Mouse (Mus musculus): ENCODE data around the gene Trim31. TPM values are rescaled to one million over a fixed set of nuclear protein-coding genes. Genes with fewer than 3 reads are reported as not detected.
"Not testable (repeated sequence)": the region's sequence is repeated elsewhere in the genome, so short reads cannot be mapped to it uniquely, and the experiment has no call there.

The Trim31 gene
- polyA plus RNA-seq, 1 experiment = not detected

DNA sequence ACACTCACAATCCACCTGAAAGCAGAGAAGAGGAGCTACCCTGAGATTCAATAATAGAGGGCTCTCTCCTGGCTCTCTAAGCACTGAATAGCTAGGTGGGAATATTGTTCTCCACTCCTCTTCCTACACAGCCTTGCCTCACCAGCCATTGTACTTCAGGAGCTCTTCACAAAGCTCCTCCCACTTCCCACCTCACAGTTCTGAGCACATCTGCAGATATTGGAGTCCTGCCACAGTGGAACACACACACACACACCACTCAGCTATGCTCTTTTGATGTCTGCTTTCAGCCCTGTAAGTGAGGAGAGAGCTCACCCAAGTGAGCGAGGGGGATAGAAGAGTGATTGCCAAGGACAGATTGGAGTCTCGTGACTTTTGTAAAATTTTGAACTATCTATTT, 14.6 kb upstream of the Trim31 start:
- no peak overlapping the region for H3K4me3 ChIP-seq (ENCODE audit: insufficient read depth, low read depth, low read length)
- no peaks in the 10 kb centered on the region for H3K4me1 ChIP-seq (ENCODE audit: control insufficient read depth, insufficient read depth, insufficient read length, low read length)
- H3K27ac ChIP-seq (replicated peaks; ENCODE audit: low read depth, low read length) = no peak overlapping the region

GRCm38 (mm10) chr17:36885132-36885790, 12.7 kb upstream of the Trim31 start:
- H3K4me1 ChIP-seq (ENCODE audit: control insufficient read depth, insufficient read depth, insufficient read length, low read length) = no peaks in the 10 kb centered on the region
- H3K4me3 ChIP-seq (ENCODE audit: insufficient read depth, low read depth, low read length) = no peak overlapping the region
- H3K27ac ChIP-seq (replicated peaks; ENCODE audit: low read depth, low read length) = no peak overlapping the region

GRCm38 (mm10) chr17:36890073-36890903, 7.6 kb upstream of the Trim31 start, which contains the start of gene Trim40:
Gene Trim40, minus strand, starts transcription at chr17:36890123.
- H3K4me3 ChIP-seq (ENCODE audit: insufficient read depth, low read depth, low read length) = no peak within 1 kb of the TSS
- no peak within 1 kb of the TSS for H3K27ac ChIP-seq (replicated peaks; ENCODE audit: low read depth, low read length)
- H3K4me1 ChIP-seq (ENCODE audit: control insufficient read depth, insufficient read depth, insufficient read length, low read length) = no peaks in the 10 kb centered on the region

- H3K4me3 ChIP-seq (ENCODE audit: insufficient read depth, low read depth, low read length); H3K27ac ChIP-seq (replicated peaks; ENCODE audit: low read depth, low read length); H3K4me1 ChIP-seq (ENCODE audit: control insufficient read depth, insufficient read depth, insufficient read length, low read length): not testable (repeated sequence)
Observed at GRCm38 (mm10) chr17:36891496-36891895, 6.4 kb upstream of the Trim31 start.

DNA sequence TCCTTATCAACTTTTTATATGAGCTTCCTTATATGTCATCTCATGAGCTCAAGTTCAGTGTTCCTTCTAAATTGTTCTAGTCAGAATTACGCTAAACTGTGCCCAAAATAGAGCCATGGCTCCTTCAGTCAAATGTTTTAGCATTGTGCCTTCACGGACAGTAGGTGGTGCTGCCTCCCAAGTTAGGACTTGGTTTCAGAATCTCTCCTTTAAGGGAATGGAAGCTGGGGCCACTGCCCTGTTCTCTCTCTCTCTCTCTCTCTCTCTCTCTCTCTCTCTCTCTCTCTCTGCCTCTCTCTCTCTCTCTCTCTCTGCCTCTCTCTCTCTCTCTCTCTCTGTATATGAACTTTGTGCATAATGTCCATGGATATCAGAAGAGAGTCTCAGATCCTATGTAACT, 5.6 kb upstream of the Trim31 start:
- H3K27ac ChIP-seq (replicated peaks; ENCODE audit: low read depth, low read length) = no peak overlapping the region
- H3K4me3 ChIP-seq (ENCODE audit: insufficient read depth, low read depth, low read length) = no peak overlapping the region
- no peaks in the 10 kb centered on the region for H3K4me1 ChIP-seq (ENCODE audit: control insufficient read depth, insufficient read depth, insufficient read length, low read length)

DNA sequence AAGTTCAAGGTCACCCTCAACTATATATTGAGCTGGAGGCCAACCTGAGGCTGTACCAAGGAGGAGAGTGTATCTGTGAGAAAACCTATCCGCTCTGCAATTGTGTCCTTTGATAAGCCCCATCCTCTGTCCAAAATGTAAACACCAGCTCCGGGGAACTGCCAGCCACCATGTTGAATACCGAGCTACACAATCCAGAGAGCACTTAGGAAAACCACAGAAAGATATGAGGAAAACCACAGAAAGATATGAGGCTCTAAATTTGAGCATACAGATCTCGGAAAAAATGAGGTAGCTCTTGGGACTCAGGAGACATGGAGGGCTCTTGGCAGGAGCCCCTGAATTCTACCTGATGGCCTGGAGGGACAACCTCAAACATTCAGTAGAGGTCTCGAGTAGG, 4.5 kb upstream of the Trim31 start:
- H3K4me1 ChIP-seq (ENCODE audit: control insufficient read depth, insufficient read depth, insufficient read length, low read length) = no peaks in the 10 kb centered on the region
- no peak overlapping the region for H3K27ac ChIP-seq (replicated peaks; ENCODE audit: low read depth, low read length)
- H3K4me3 ChIP-seq (ENCODE audit: insufficient read depth, low read depth, low read length) = no peak overlapping the region

- H3K4me1 ChIP-seq (ENCODE audit: control insufficient read depth, insufficient read depth, insufficient read length, low read length) = no peaks in the 10 kb centered on the region
- no peak overlapping the region for H3K27ac ChIP-seq (replicated peaks; ENCODE audit: low read depth, low read length)
- no peak overlapping the region for H3K4me3 ChIP-seq (ENCODE audit: insufficient read depth, low read depth, low read length)
Observed at GRCm38 (mm10) chr17:36896583-36896982, 1.3 kb upstream of the Trim31 start.

DNA sequence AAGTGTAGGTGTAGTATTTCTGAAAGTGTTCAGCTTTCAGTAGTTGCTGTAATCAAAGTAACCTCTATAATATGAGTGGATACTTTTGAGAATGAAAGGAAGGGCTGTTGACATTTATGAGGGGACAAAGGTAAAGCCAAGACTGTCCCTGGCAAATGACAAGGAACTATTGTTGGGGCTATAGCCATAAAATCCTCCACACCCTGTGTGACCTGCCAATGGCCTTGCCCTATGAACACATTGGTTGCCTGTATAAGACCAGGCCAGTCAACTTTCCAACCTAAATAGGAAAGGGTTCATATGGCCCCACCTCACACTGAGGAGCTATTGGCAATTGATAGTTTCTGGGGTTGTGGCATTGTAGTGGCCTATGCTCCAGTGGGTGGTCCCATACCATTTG, 853 bp upstream of the Trim31 start:
- H3K4me1 ChIP-seq (ENCODE audit: control insufficient read depth, insufficient read depth, insufficient read length, low read length) = no peaks in the 10 kb centered on the region
- no peak overlapping the region for H3K4me3 ChIP-seq (ENCODE audit: insufficient read depth, low read depth, low read length)
- no peak overlapping the region for H3K27ac ChIP-seq (replicated peaks; ENCODE audit: low read depth, low read length)

- Histone ChIP-seq H3K4me1 (ENCODE audit: control insufficient read depth, insufficient read depth, insufficient read length, low read length) (no peaks in the 10 kb centered on the region), H3K27ac (replicated peaks; ENCODE audit: low read depth, low read length) (no peak overlapping the region), H3K4me3 (ENCODE audit: insufficient read depth, low read depth, low read length) (no peak overlapping the region)
Observed at GRCm38 (mm10) chr17:36899376-36899775, 1.5 kb downstream of the Trim31 start.

DNA sequence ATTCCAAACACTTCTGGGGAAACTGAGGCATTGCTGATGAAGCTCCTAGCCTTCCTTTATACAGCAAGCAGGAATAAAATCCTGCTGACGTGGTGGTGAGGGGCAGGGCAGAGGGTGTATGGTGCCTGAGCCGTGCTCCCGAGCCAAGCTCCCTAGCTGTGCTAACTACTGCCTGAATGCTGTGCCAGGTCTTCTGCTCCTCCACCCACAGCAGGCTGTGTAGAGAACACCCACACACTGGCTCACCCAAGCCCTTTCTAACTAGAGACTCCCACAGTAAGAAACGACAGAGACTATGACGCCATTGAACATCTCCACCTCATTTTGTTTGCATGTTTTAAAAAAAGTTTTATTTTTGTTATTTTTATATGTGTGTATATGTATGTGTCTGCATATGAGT, 2.1 kb downstream of the Trim31 start:
- Histone ChIP-seq H3K4me3 (ENCODE audit: insufficient read depth, low read depth, low read length) (no peak overlapping the region), H3K27ac (replicated peaks; ENCODE audit: low read depth, low read length) (no peak overlapping the region)

GRCm38 (mm10) chr17:36900691-36901090, 2.8 kb downstream of the Trim31 start:
- H3K4me3 ChIP-seq (ENCODE audit: insufficient read depth, low read depth, low read length) = no peak overlapping the region
- no peak overlapping the region for H3K27ac ChIP-seq (replicated peaks; ENCODE audit: low read depth, low read length)
- H3K4me1 ChIP-seq (ENCODE audit: control insufficient read depth, insufficient read depth, insufficient read length, low read length) = no peaks in the 10 kb centered on the region

More for the DNA sequence above, 2.1 kb downstream of the Trim31 start:
- H3K4me1 ChIP-seq (ENCODE audit: control insufficient read depth, insufficient read depth, insufficient read length, low read length) = no peaks in the 10 kb centered on the region

- no peaks in the 10 kb centered on the region for H3K4me1 ChIP-seq (ENCODE audit: control insufficient read depth, insufficient read depth, insufficient read length, low read length)
- no peak overlapping the region for H3K27ac ChIP-seq (replicated peaks; ENCODE audit: low read depth, low read length)
- no peak overlapping the region for H3K4me3 ChIP-seq (ENCODE audit: insufficient read depth, low read depth, low read length)
Observed at GRCm38 (mm10) chr17:36903651-36904050, 5.7 kb downstream of the Trim31 start.

DNA sequence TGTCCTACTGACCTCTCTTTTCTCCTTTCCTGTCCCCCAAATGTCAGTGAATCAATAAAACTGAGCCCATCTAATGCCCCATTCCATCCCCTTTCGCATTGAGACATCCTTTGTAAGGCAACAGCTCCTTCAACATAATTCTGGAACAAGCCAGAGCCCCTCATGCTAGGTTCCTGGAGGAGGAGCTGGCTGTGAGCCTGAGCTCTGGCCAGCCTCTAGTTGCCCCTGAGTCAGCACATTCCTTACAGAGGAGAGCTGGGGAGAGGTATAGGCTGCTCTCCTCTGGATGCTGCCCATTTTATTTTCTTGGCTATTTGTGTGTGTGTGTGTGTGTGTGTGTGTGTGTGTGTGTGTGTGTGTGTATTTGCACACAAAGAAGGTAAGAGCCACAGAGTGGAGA, 10.3 kb downstream of the Trim31 start:
- Histone ChIP-seq H3K27ac (replicated peaks; ENCODE audit: low read depth, low read length) (no peak overlapping the region), H3K4me3 (ENCODE audit: insufficient read depth, low read depth, low read length) (no peak overlapping the region), H3K4me1 (ENCODE audit: control insufficient read depth, insufficient read depth, insufficient read length, low read length) (no peaks in the 10 kb centered on the region)

- H3K27ac ChIP-seq (replicated peaks; ENCODE audit: low read depth, low read length) = no peak overlapping the region
- no peak overlapping the region for H3K4me3 ChIP-seq (ENCODE audit: insufficient read depth, low read depth, low read length)
- no peaks in the 10 kb centered on the region for H3K4me1 ChIP-seq (ENCODE audit: control insufficient read depth, insufficient read depth, insufficient read length, low read length)
Observed at GRCm38 (mm10) chr17:36909802-36910201, 11.9 kb downstream of the Trim31 start.

- no peak overlapping the region for H3K4me3 ChIP-seq (ENCODE audit: insufficient read depth, low read depth, low read length)
- no peak overlapping the region for H3K27ac ChIP-seq (replicated peaks; ENCODE audit: low read depth, low read length)
- H3K4me1 ChIP-seq (ENCODE audit: control insufficient read depth, insufficient read depth, insufficient read length, low read length) = no peaks in the 10 kb centered on the region
Observed at GRCm38 (mm10) chr17:36912031-36912430, 14.1 kb downstream of the Trim31 start.

DNA sequence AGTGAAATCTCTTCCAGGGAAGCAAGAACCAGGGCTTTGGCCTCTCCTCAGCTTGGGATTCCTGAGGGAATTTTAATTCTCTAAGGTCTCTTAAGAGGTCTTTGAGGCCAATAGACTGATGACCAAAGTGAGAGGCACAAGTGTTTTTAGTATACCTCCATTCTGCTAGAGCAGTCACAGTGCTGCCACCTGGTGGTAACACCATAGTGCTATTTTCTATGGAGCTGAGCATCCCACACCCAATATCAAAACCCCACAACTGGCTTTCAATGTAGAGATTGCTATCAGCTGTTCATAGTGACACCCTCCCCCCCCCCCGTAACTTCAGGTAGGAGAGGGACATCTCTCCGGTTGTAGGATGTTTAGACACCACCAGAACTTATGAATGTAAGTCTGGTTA, 16.2 kb downstream of the Trim31 start:
- no peak overlapping the region for H3K4me3 ChIP-seq (ENCODE audit: insufficient read depth, low read depth, low read length)
- H3K27ac ChIP-seq (replicated peaks; ENCODE audit: low read depth, low read length) = no peak overlapping the region

More for the DNA sequence above, 16.2 kb downstream of the Trim31 start:
- no peaks in the 10 kb centered on the region for H3K4me1 ChIP-seq (ENCODE audit: control insufficient read depth, insufficient read depth, insufficient read length, low read length)
